Mouse (Mus musculus): Measurements from ENCODE around the gene Cdan1.
A peak's percentile ranks its signal among the peaks of the same experiment; 100 is the strongest.
"Not testable (repeated sequence)": the region's sequence is repeated elsewhere in the genome, so short reads cannot be mapped to it uniquely, and the experiment has no call there.

Gene Cdan1

GRCm38 (mm10) chr2:120731877-120732530 lies 117.9 kb downstream of the Cdan1 start:
- no peak for DNase-seq

GRCm38 (mm10) chr2:120731167-120731862 lies 118.6 kb downstream of the Cdan1 start:
- peak; percentile 92 for DNase-seq

DNA sequence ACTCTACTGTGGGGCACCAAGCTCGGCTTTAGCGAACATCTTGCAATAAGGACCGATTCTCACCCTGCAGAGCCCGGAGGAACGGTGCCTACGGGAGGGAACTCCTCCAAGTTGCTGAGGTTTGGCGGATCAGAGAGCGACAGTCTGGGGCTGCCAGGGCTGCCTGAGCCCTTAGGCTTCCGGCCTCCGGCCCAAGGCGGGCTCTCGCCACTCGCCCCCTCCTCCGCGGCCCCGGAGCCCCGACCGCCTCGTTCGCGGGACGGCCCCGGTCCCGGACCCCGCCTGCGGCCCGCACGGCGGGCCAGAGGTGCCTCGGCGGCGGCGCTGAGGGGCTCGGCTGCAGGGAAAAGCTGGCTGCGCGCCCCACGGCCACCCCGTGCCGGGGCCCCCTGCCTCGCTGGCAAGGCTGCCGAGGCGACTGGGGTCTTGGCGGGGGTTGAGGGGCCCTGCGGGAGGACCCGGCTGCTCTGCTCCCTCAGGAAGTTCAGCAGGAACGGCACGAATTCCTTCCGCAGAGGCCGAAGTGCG lies 119.2 kb downstream of the Cdan1 start:
- peak in 1 of 2 experiments; percentile 33 for DNase-seq

- DNase-seq = peak in 1 of 2 experiments; percentile 1
Measured at GRCm38 (mm10) chr2:120729775-120730585, 119.9 kb downstream of the Cdan1 start.

DNA sequence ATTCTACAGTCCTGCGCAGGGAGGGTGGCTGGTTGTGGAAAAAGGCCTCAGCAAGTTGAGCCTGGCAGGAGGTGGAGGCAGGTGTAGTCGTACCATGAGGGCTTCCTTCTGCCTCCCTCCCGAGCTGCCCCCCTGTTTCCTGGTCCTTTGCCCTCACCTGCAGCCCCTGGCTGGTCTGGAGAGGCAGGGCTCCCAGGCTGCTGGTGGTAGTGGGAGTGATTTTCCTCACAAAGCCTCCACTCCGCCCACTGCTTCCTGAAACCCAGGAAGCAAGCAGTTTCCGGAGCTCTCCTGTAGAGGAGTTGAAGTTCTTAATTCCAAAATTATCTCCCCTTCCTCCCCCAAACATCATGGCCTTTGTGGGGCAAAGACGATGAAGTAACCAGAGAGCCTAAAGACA lies 125.8 kb downstream of the Cdan1 start:
- no peak for DNase-seq

DNA sequence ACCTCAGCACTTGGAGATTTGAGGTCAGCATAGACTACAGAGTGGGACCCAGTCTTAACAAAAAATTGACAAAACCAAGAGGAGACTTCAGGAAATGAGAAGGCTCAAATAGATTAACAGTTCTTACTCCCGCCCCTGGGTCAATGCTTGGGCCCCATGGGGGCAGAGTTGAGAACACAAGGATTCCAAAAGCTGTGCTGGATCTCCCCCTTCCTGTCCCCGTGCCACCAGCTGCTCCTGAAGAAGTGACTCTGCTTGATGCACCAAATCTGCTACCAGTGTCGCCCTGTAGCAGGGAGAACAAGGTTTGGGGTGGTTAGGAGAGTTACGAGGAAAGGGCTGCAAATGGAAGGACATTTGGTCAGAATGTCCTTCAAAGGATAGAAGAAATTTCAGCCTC lies 126.3 kb downstream of the Cdan1 start:
- DNase-seq = no peak

- DNase-seq = no peak
Measured at GRCm38 (mm10) chr2:120722491-120722890, 127.4 kb downstream of the Cdan1 start.

- no peak for DNase-seq
Measured at GRCm38 (mm10) chr2:120721911-120722310, 128.0 kb downstream of the Cdan1 start.

DNA sequence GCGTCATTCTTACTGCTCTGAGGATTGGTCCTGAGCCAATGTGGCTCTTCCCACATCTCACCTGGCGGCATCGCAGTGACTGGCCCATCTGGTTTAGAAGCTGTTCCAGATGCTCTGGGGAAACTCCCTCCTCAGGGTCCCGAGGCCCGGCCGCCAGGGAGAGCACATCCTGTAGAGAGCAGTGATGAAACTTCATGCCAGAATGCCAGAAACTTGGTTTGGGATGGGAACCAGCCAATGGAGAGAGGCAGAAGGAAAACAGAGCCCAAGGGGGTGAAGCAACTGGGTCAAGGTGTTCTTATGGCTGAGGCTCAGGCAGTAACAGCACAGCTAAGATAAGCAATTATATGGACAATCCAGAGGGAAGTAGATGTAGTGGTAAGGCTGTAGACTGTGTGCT lies 129.1 kb downstream of the Cdan1 start:
- no peak for DNase-seq

DNA sequence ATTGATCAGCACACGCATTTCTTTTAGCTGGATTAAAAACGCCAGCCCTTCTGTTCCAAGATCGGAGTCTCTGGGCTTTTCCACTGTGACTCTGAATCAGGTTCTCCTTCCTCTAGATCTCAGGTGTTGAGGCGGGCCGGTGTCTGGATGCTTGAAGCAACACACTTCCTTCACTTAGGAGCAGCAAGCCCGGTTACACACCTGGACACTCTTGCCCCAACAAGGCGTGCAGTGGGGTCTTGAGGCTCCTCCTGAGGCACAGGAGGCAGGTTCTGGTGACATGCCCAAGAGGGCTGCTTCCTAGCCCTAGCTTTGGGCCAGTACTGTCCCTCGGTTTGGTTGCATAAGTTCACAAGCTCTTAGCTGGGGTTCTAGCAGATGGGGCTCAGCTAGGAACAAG lies 131.4 kb downstream of the Cdan1 start:
- DNase-seq = no peak

DNA sequence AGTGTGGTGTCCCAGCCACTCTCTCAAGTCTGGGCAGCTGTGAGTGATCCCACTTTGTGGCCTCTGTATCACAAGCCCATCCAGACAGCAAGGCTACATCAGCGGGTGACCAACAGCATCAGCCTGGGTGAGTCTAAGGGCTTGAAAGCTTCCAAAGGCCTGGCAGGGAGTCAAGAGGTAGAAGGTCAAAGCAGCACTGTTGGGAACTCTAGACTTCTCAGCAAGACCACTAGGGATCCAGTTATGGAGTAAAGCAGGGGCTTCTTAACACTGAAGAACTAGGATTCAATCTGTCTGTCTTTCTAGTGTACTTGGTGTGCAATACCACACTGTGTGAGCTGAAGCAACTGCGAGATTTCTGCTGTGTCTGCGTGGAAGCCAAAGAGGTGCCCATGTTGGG lies 136.5 kb downstream of the Cdan1 start:
- DNase-seq = no peak

DNA sequence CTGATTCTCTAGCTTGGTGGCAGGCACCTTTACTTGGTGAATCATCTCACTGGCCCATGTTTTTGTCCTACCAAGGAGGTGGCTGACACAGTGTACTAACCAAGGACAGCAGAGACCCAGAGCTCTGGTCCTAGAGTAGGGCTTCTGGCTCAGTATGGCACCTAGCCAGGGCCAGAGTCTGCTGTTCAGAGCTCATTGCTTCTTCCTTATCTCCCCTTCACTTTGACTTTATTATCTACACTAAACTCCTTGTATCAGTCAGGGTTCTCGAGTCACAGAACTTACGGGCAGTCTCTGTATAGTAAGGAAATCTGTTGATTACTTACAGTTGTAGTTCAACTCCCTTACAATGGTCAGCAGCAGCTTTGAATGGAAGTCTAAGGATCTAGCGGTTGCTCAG lies 139.0 kb downstream of the Cdan1 start:
- no peak for DNase-seq

- DNase-seq = no peak
Measured at GRCm38 (mm10) chr2:120710154-120710553, 139.8 kb downstream of the Cdan1 start.

GRCm38 (mm10) chr2:120707041-120707440 lies 142.9 kb downstream of the Cdan1 start:
- no peak for DNase-seq

- no peak for DNase-seq
Measured at GRCm38 (mm10) chr2:120702675-120703074, 147.3 kb downstream of the Cdan1 start.

- no peak for DNase-seq
Measured at GRCm38 (mm10) chr2:120700379-120700885, 149.5 kb downstream of the Cdan1 start.

GRCm38 (mm10) chr2:120697767-120698166 lies 152.2 kb downstream of the Cdan1 start:
- no peak for DNase-seq

GRCm38 (mm10) chr2:120681151-120681550 lies 168.8 kb downstream of the Cdan1 start:
- not testable (repeated sequence) for DNase-seq

- DNase-seq = no peak
Measured at GRCm38 (mm10) chr2:120670253-120670652, 179.7 kb downstream of the Cdan1 start.

DNA sequence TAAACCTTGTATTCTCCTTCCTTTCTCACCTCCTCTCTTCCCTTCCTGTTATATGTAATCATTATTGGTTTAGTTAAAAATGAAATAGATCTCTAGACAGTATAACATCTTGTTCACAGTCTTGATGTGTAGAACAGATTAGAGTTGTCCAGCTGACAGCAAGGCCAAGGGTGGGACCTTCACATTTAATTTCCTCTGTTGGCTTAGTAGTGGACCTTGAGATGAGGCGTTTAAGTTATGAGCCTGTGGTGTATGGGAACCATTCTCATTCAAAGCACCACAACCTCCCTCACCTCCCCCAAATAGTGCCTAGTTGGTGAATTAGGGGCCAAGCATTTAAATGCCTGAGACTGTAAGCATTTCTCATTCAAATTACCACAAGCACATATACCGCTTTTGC lies 182.5 kb downstream of the Cdan1 start:
- DNase-seq = no peak
